Mouse (Mus musculus) limb, embryonic 14.5 days (tissue): ENCODE results near the gene Noct. TPM values are rescaled to one million over a fixed set of nuclear protein-coding genes. Genes with fewer than 3 reads are reported as not detected.

Experiments
- ATAC-seq: fragments of 200-750 bp; cut with Nextera tagmentation; 2 replicates; pipeline ENCODE4 v1.8.0; 2017; ENCODE audit warnings: low read depth, moderate number of reproducible peaks, moderate TSS enrichment; ENCODE audit not compliant: low FRiP score
- DNase-seq: peaks from one replicate; pipeline ENCODE4 v3.0.0-alpha.2; 2015; ENCODE audit warnings: low spot score
- H3K27ac ChIP-seq: fragments of 300-500 bp; sonication (generic); replicated peaks from 2 replicates; pipeline ENCODE4 v1.5.1; 2014; ENCODE audit warnings: low read depth, mild to moderate bottlenecking, low read length, moderate library complexity, mixed read lengths
- H3K27me3 ChIP-seq: fragments of 300-500 bp; sonication (generic); 2 replicates; pipeline ENCODE4 v1.6.1; 2014; ENCODE audit warnings: low read length, mixed read lengths; ENCODE audit not compliant: control insufficient read depth, insufficient read depth
- H3K36me3 ChIP-seq: fragments of 300-500 bp; sonication (generic); 2 replicates; pipeline ENCODE4 v1.6.1; 2014; ENCODE audit warnings: mild to moderate bottlenecking, low read length, moderate library complexity, mixed read lengths; ENCODE audit not compliant: control insufficient read depth, insufficient read depth
- H3K4me1 ChIP-seq: fragments of 300-500 bp; sonication (generic); 2 replicates; pipeline ENCODE4 v1.6.1; 2014; ENCODE audit warnings: antibody characterized with exemption, low read length, mixed read lengths; ENCODE audit not compliant: control insufficient read depth, insufficient read depth
- H3K4me2 ChIP-seq: fragments of 300-500 bp; sonication (generic); replicated peaks from 2 replicates; pipeline ENCODE4 v1.6.1; 2014; ENCODE audit warnings: low read depth, mild to moderate bottlenecking, low read length, moderate library complexity; ENCODE audit not compliant: severe bottlenecking
- H3K4me3 ChIP-seq: fragments of 300-500 bp; sonication (generic); replicated peaks from 2 replicates; pipeline ENCODE4 v1.5.1; 2014; ENCODE audit warnings: low read length
- H3K9ac ChIP-seq: fragments of 300-500 bp; sonication (generic); 2 replicates; pipeline ENCODE4 v1.6.1; 2014; ENCODE audit warnings: mild to moderate bottlenecking, low read depth, low read length, moderate library complexity; ENCODE audit not compliant: severe bottlenecking
- H3K9me3 ChIP-seq: fragments of 300-500 bp; sonication (generic); 2 replicates; pipeline ENCODE4 v1.6.1; 2016; ENCODE audit warnings: low read length; ENCODE audit not compliant: control insufficient read depth
- POLR2A ChIP-seq: fragments of 200-500 bp; IDR thresholded peaks from 2 replicates; pipeline ENCODE4 v1.8.0; 2012; ENCODE audit warnings: inconsistent platforms, mild to moderate bottlenecking, moderate library complexity, borderline replicate concordance; ENCODE audit not compliant: insufficient read depth, insufficient read length; ENCODE audit errors: extremely low read depth
- WGBS: fragments of 180-500 bp; shearing (Covaris S2); extraction: QIAGEN DNeasy Blood & Tissue Kit; methylation state at CpG from one replicate; pipeline ENCODE4 v1.1.7; 2014; 5-methylcytosine and 5-hydroxymethylcytosine counted together
- polyA plus RNA-seq, 2 experiments: library from polyadenylated mRNA; depleted of rRNA in 1 of 2; stranded (reverse) in 1 of 2; unstranded in 1 of 2; fragments of >200 nt; fragmentation: Nextera tagmentation in 1 of 2; extraction: Ambion mirVana in 1 of 2; gene quantifications; 2 replicates each; pipeline versions ENCODE4 v1.2.1 to v1.2.3; 2012 to 2014

Gene Noct
- polyA plus RNA-seq, 2 experiments = 10.0 to 18.0 TPM

- Histone ChIP-seq H3K27ac (peak overlapping the region; percentile 65), H3K4me2 (no peak overlapping the region), H3K4me3 (no peak overlapping the region), H3K9ac (no peak overlapping the region), H3K27me3 (no peaks in the 10 kb centered on the region), H3K36me3 (no peaks in the 10 kb centered on the region), H3K9me3 (no peaks in the 10 kb centered on the region), H3K4me1 (peaks cover 24% of the 10 kb centered on the region)
- WGBS = 49% methylated on average over 9 of the region's 9 CpGs
- 0 out of 2 replicates have a peak, but pooled peaks have one; percentile 16 for ATAC-seq
- no peak for TF ChIP-seq POLR2A
- peak; percentile 66 for DNase-seq
Measured at GRCm38 (mm10) chr3:51197112-51197731, 27.0 kb upstream of the Noct start.

- H3K4me2 ChIP-seq = no peak overlapping the region
- no peaks in the 10 kb centered on the region for H3K9me3 ChIP-seq
- no peak for DNase-seq
- H3K4me1 ChIP-seq = peaks cover 24% of the 10 kb centered on the region
- ATAC-seq = no peak
- no peak overlapping the region for H3K27ac ChIP-seq
- H3K4me3 ChIP-seq = no peak overlapping the region
- no peaks in the 10 kb centered on the region for H3K36me3 ChIP-seq
- no peak overlapping the region for H3K9ac ChIP-seq
- TF ChIP-seq POLR2A = no peak
- 68% methylated on average over 1 of the region's 1 CpGs for WGBS
- H3K27me3 ChIP-seq = no peaks in the 10 kb centered on the region
Measured at GRCm38 (mm10) chr3:51198291-51198690, 26.0 kb upstream of the Noct start.

- no peaks in the 10 kb centered on the region for H3K9me3 ChIP-seq
- no peak overlapping the region for H3K4me2 ChIP-seq
- TF ChIP-seq POLR2A = no peak
- ATAC-seq = no peak
- 78% methylated on average over 6 of the region's 6 CpGs for WGBS
- H3K27me3 ChIP-seq = no peaks in the 10 kb centered on the region
- no peak for DNase-seq
- no peak overlapping the region for H3K4me3 ChIP-seq
- H3K9ac ChIP-seq = no peak overlapping the region
- peaks cover 24% of the 10 kb centered on the region for H3K4me1 ChIP-seq
- H3K36me3 ChIP-seq = no peaks in the 10 kb centered on the region
- H3K27ac ChIP-seq = no peak overlapping the region
Measured at GRCm38 (mm10) chr3:51199130-51199529, 25.1 kb upstream of the Noct start.

- 88% methylated on average over 4 of the region's 4 CpGs for WGBS
- no peak overlapping the region for H3K4me3 ChIP-seq
- H3K27ac ChIP-seq = no peak overlapping the region
- no peaks in the 10 kb centered on the region for H3K27me3 ChIP-seq
- H3K4me1 ChIP-seq = peaks cover 21% of the 10 kb centered on the region
- H3K9ac ChIP-seq = no peak overlapping the region
- H3K9me3 ChIP-seq = no peaks in the 10 kb centered on the region
- DNase-seq = no peak
- ATAC-seq = no peak
- H3K4me2 ChIP-seq = no peak overlapping the region
- no peaks in the 10 kb centered on the region for H3K36me3 ChIP-seq
- TF ChIP-seq POLR2A = no peak
Measured at GRCm38 (mm10) chr3:51200311-51200710, 23.9 kb upstream of the Noct start.

GRCm38 (mm10) chr3:51200894-51201293, 23.4 kb upstream of the Noct start:
- H3K9me3 ChIP-seq = no peaks in the 10 kb centered on the region
- H3K36me3 ChIP-seq = no peaks in the 10 kb centered on the region
- no peak for TF ChIP-seq POLR2A
- no peak overlapping the region for H3K4me2 ChIP-seq
- H3K9ac ChIP-seq = no peak overlapping the region
- H3K4me1 ChIP-seq = peaks cover 17% of the 10 kb centered on the region
- H3K4me3 ChIP-seq = no peak overlapping the region
- no peak for ATAC-seq
- H3K27ac ChIP-seq = no peak overlapping the region
- 81% methylated on average over 7 of the region's 7 CpGs for WGBS
- DNase-seq = no peak
- H3K27me3 ChIP-seq = no peaks in the 10 kb centered on the region
